13 mouse cellular contexts compared by ENCODE assay signal in the genomic region with DNA sequence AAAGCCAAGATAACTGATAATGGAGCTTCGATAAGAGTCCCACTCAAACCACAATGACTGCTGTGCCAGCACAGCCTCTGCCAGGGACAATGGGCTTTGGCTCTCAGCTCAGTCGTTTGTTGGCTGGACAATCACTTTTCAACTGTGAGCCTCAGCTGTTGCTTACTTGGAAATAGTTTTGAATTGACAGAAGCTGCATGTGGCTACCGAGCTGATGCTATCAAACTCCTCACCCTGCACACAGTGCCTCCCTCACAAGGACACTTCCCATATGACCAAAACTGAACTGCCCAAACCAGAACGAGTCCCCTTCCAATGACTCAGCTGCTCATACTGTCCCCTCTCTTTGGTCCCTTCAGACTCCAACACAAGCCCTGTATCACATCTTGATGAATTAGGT. TPM values are rescaled to one million over a fixed set of nuclear protein-coding genes. Genes with fewer than 3 reads are reported as not detected.
DNase-seq lines count a peak whose midpoint lies in the region; TF ChIP-seq lines count a peak whose summit lies in the region.
"Had no signal": no experiment of that assay in that cellular context is flagged by ENCODE, and none has a peak within 500 bp of the region (broad histone marks: within the 10 kb centered on the region; RNA-seq: fewer than 3 reads in every experiment).

No protein-coding gene starts in this region.

- TF ChIP-seq CTCF in brain, embryonic 14.5 days (IDR thresholded peaks at IDR 0.05; ENCODE audit: borderline replicate concordance, extremely low read depth, insufficient read depth, insufficient read length) = no peak

- peak; percentile 22 for DNase-seq in adrenal gland, postnatal 25 days
- no peak for DNase-seq in adrenal gland, postnatal 4 days (ENCODE audit: low spot score in 2 of 2)
- peak; percentile 34 for DNase-seq in layer of hippocampus, adult 11-12 months (ENCODE audit: low spot score)
- DNase-seq in layer of hippocampus, adult 8-10 months (ENCODE audit: low spot score in 2 of 2) = no peak
- peak; percentile 11 for DNase-seq in brain, embryonic 14.5 days (ENCODE audit: low read depth)
- peak; percentile 52 for DNase-seq in lung, postnatal 14 days
- no peak for DNase-seq in urinary bladder, adult 18-20 months (ENCODE audit: low spot score in 2 of 2)
- no peak for DNase-seq in c-Kit-positive CD71-positive TER-119-positive erythroid progenitor cells, embryonic 14.5 days (ENCODE audit: low spot score)
- DNase-seq: cerebellum, adult 11-12 months; embryo, embryonic 11 days; right cerebral cortex, adult 18-20 months; thymus, adult 2 months had no signal

- TF ChIP-seq POLR2A in brain, embryonic 14.5 days (IDR thresholded peaks at IDR 0.05; ENCODE audit: borderline replicate concordance, extremely low read depth, insufficient read depth, insufficient read length, poor library complexity, severe bottlenecking) = no peak

RNA-seq across cellular contexts. Expression of a gene that starts 22.3 kb away (rescaled TPM):
- 1.5 and 2.1 TPM in 2 replicates for total RNA-seq in adrenal gland, postnatal 25 days (2021)
- 1 to 10 TPM; 1.1 to 1.9 TPM for total RNA-seq in adrenal gland, postnatal 4 days (2021)
- total RNA-seq in layer of hippocampus, adult 8-10 months (2022) = 1 to 10 TPM in 3 of 4 experiments, under 1 TPM in 1; 0.79 to 2.0 (median 1.8) TPM
- polyA plus RNA-seq in brain, embryonic 14.5 days (2012; rRNA removed) = 0.23 and 0.48 TPM in 2 replicates
- polyA plus RNA-seq: thymus, adult 2 months had no signal

RNA-seq across cellular contexts. Expression of a gene that starts 33.8 kb away (rescaled TPM):
- total RNA-seq in adrenal gland, postnatal 25 days (2021) = 3.9 and 5.5 TPM in 2 replicates
- 1 to 10 TPM; 6.1 to 6.3 TPM for total RNA-seq in adrenal gland, postnatal 4 days (2021)
- total RNA-seq in layer of hippocampus, adult 8-10 months (2022) = 1 to 10 TPM; 6.6 to 9.4 (median 7.3) TPM
- polyA plus RNA-seq in brain, embryonic 14.5 days (2012; rRNA removed) = 2.3 and 2.8 TPM in 2 replicates
- polyA plus RNA-seq: erythroblast, embryonic 14.5 days had no signal

RNA-seq across cellular contexts. Expression of a gene that starts 49.8 kb away (rescaled TPM):
- total RNA-seq in adrenal gland, postnatal 25 days (2021) = 24.1 and 27.7 TPM in 2 replicates
- 10 to 100 TPM; 17.9 to 18.3 TPM for total RNA-seq in adrenal gland, postnatal 4 days (2021)
- total RNA-seq in layer of hippocampus, adult 8-10 months (2022) = 10 to 100 TPM; 27.6 to 32.1 (median 30.7) TPM
- polyA plus RNA-seq in brain, embryonic 14.5 days (2012; rRNA removed) = 8.7 and 9.9 TPM in 2 replicates

Comparison
In these comparisons a context has a peak if more than half of its experiments do, and no peak if none do; other contexts are left out.
1. DNase-seq: peak in adrenal gland, postnatal 25 days (single experiment), layer of hippocampus, adult 11-12 months (single experiment), brain, embryonic 14.5 days (single experiment) and lung, postnatal 14 days (single experiment); none in adrenal gland, postnatal 4 days (0 of 2), layer of hippocampus, adult 8-10 months (0 of 2), urinary bladder, adult 18-20 months (0 of 2) and c-Kit-positive CD71-positive TER-119-positive erythroid progenitor cells, embryonic 14.5 days (single experiment).